Mouse (Mus musculus): ENCODE results near the gene Rnls. TPM values are rescaled to one million over a fixed set of nuclear protein-coding genes. Genes with fewer than 3 reads are reported as not detected.

Gene Rnls
- polyA plus RNA-seq, 1 experiment: not detected

DNA sequence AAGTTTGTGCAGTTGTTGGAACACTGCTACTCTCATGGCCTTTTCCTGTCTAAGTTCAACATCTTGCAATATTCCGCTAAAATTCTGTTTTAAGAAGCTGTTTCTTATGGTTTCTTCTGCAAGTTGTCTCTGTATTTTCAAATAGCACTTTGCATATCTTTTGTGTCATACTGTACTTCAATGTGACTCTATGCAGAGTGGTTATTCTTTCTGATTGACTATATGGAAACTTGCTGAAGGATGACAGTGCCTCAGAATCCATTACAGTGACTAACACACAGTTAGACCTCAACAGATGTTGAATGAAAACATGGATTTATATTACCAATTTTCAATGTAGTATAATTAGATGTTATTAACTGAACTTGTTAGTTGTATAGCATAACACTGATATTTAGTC is 232.9 kb downstream of the Rnls start:
- H3K4me3 ChIP-seq (ENCODE audit: insufficient read depth, low read depth, low read length): no peak overlapping the region
- 93% methylated on average over 1 of the region's 1 CpGs for WGBS
- no peaks in the 10 kb centered on the region for H3K4me1 ChIP-seq (ENCODE audit: control insufficient read depth, insufficient read depth, low read length)
- no peak overlapping the region for H3K27ac ChIP-seq (ENCODE audit: insufficient read depth, low read depth, low read length)
- TF ChIP-seq POLR2A (IDR thresholded peaks at IDR 0.05; ENCODE audit: insufficient read depth, low read depth, low read length) (no peak), CTCF (IDR thresholded peaks at IDR 0.05; ENCODE audit: insufficient read depth, low read depth, low read length) (no peak)

- Histone ChIP-seq H3K27ac (ENCODE audit: insufficient read depth, low read depth, low read length) (no peak overlapping the region), H3K4me1 (ENCODE audit: control insufficient read depth, insufficient read depth, low read length) (no peaks in the 10 kb centered on the region), H3K4me3 (ENCODE audit: insufficient read depth, low read depth, low read length) (no peak overlapping the region)
- WGBS: 92% methylated on average over 2 of the region's 2 CpGs
- TF ChIP-seq CTCF (IDR thresholded peaks at IDR 0.05; ENCODE audit: insufficient read depth, low read depth, low read length) (no peak), POLR2A (IDR thresholded peaks at IDR 0.05; ENCODE audit: insufficient read depth, low read depth, low read length) (no peak)
Measured at GRCm38 (mm10) chr19:33158234-33158633, 233.9 kb downstream of the Rnls start.

DNA sequence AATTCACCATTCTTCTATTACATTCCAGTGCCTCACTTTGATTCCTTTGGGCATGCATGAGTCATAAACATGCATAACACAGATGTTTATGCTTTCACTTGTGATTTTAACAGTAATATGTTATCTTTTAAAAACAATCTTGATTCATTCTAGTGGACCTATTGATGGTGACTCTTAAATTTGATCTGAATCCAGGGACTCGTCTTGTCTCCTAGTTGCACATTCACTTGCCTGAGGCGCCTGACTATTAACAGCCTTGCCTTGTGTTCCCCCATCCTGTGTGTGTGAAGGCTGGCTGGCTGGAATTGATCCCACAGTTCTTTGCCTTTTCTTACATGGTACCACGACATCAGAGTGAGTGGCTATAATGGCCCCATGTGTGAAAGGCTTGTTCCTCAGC is 243.7 kb downstream of the Rnls start:
- TF ChIP-seq CTCF (IDR thresholded peaks at IDR 0.05; ENCODE audit: insufficient read depth, low read depth, low read length) (no peak), POLR2A (IDR thresholded peaks at IDR 0.05; ENCODE audit: insufficient read depth, low read depth, low read length) (no peak)
- no peak overlapping the region for H3K4me3 ChIP-seq (ENCODE audit: insufficient read depth, low read depth, low read length)
- WGBS: 72% methylated on average over 3 of the region's 3 CpGs
- peaks cover 2% of the 10 kb centered on the region for H3K4me1 ChIP-seq (ENCODE audit: control insufficient read depth, insufficient read depth, low read length)
- no peak overlapping the region for H3K27ac ChIP-seq (ENCODE audit: insufficient read depth, low read depth, low read length)

GRCm38 (mm10) chr19:33143198-33143597 is 248.9 kb downstream of the Rnls start:
- H3K27ac ChIP-seq (ENCODE audit: insufficient read depth, low read depth, low read length): no peak overlapping the region
- WGBS: 81% methylated on average over 2 of the region's 2 CpGs

DNA sequence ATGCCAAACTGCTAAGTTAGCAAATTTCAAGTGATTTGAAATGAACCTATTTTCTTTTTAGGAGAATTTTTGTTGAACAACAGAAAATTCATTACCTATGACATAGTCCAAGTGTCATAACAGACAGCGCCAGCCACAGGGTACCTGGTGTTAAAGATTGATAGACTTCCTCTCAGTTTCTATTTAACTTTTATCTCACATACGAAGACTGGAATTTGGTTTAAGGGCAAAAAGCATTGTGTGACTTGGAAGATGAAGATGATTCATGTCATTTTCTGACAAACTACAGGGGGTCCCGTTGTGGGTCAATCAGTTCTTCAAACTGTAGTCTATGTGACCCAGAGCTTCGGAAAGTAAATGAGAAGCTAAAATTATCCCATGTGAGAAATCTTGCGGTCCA is 254.8 kb downstream of the Rnls start:
- H3K27ac ChIP-seq (ENCODE audit: insufficient read depth, low read depth, low read length): no peak overlapping the region
- no peaks in the 10 kb centered on the region for H3K4me1 ChIP-seq (ENCODE audit: control insufficient read depth, insufficient read depth, low read length)
- TF ChIP-seq POLR2A (IDR thresholded peaks at IDR 0.05; ENCODE audit: insufficient read depth, low read depth, low read length) (no peak), CTCF (IDR thresholded peaks at IDR 0.05; ENCODE audit: insufficient read depth, low read depth, low read length) (no peak)
- 94% methylated on average over 5 of the region's 5 CpGs for WGBS
- no peak overlapping the region for H3K4me3 ChIP-seq (ENCODE audit: insufficient read depth, low read depth, low read length)

More at GRCm38 (mm10) chr19:33143198-33143597, 248.9 kb downstream of the Rnls start:
- TF ChIP-seq CTCF (IDR thresholded peaks at IDR 0.05; ENCODE audit: insufficient read depth, low read depth, low read length) (no peak), POLR2A (IDR thresholded peaks at IDR 0.05; ENCODE audit: insufficient read depth, low read depth, low read length) (no peak)
- peaks cover 2% of the 10 kb centered on the region for H3K4me1 ChIP-seq (ENCODE audit: control insufficient read depth, insufficient read depth, low read length)
- no peak overlapping the region for H3K4me3 ChIP-seq (ENCODE audit: insufficient read depth, low read depth, low read length)

GRCm38 (mm10) chr19:33122611-33123226 is 269.4 kb downstream of the Rnls start:
- Histone ChIP-seq H3K4me3 (ENCODE audit: insufficient read depth, low read depth, low read length) (no peak overlapping the region), H3K27ac (ENCODE audit: insufficient read depth, low read depth, low read length) (no peak overlapping the region), H3K4me1 (ENCODE audit: control insufficient read depth, insufficient read depth, low read length) (no peaks in the 10 kb centered on the region)
- WGBS: 97% methylated on average over 6 of the region's 6 CpGs
- TF ChIP-seq CTCF (IDR thresholded peaks at IDR 0.05; ENCODE audit: insufficient read depth, low read depth, low read length): no peak
- TF ChIP-seq POLR2A (IDR thresholded peaks at IDR 0.05; ENCODE audit: insufficient read depth, low read depth, low read length): no peak

DNA sequence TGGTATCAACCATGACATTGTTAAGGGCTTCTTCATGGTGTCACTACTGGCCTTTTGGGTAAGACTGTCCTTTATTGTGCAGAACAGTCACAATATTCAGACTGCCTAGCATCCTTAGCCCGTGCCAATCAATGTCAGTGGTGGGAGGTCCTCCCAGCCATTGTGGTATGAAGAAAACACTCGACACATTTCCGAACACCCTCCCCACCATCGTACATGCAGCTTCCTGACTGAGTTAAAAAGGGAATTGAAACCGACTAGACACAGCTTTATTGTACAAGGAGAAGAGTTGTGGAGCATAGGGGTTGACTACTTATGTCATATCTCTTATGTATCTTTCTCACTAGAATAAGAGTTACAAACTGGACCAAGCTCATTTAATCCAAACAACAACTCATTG is 272.1 kb downstream of the Rnls start:
- no peak overlapping the region for H3K4me3 ChIP-seq (ENCODE audit: insufficient read depth, low read depth, low read length)
- H3K4me1 ChIP-seq (ENCODE audit: control insufficient read depth, insufficient read depth, low read length): no peaks in the 10 kb centered on the region
- H3K27ac ChIP-seq (ENCODE audit: insufficient read depth, low read depth, low read length): no peak overlapping the region
- 79% methylated on average over 5 of the region's 5 CpGs for WGBS
- TF ChIP-seq CTCF (IDR thresholded peaks at IDR 0.05; ENCODE audit: insufficient read depth, low read depth, low read length) (no peak), POLR2A (IDR thresholded peaks at IDR 0.05; ENCODE audit: insufficient read depth, low read depth, low read length) (no peak)

- TF ChIP-seq POLR2A (IDR thresholded peaks at IDR 0.05; ENCODE audit: insufficient read depth, low read depth, low read length) (no peak), CTCF (IDR thresholded peaks at IDR 0.05; ENCODE audit: insufficient read depth, low read depth, low read length) (no peak)
- WGBS: 33% methylated on average over 1 of the region's 1 CpGs
- Histone ChIP-seq H3K4me1 (ENCODE audit: control insufficient read depth, insufficient read depth, low read length) (no peaks in the 10 kb centered on the region), H3K27ac (ENCODE audit: insufficient read depth, low read depth, low read length) (no peak overlapping the region), H3K4me3 (ENCODE audit: insufficient read depth, low read depth, low read length) (no peak overlapping the region)
Measured at GRCm38 (mm10) chr19:33118898-33119297, 273.2 kb downstream of the Rnls start.

GRCm38 (mm10) chr19:33114631-33115295 is 277.3 kb downstream of the Rnls start:
- TF ChIP-seq CTCF (IDR thresholded peaks at IDR 0.05; ENCODE audit: insufficient read depth, low read depth, low read length) (no peak), POLR2A (IDR thresholded peaks at IDR 0.05; ENCODE audit: insufficient read depth, low read depth, low read length) (no peak)
- Histone ChIP-seq H3K4me3 (ENCODE audit: insufficient read depth, low read depth, low read length) (no peak overlapping the region), H3K27ac (ENCODE audit: insufficient read depth, low read depth, low read length) (no peak overlapping the region), H3K4me1 (ENCODE audit: control insufficient read depth, insufficient read depth, low read length) (no peaks in the 10 kb centered on the region)
- 83% methylated on average over 8 of the region's 8 CpGs for WGBS

Data from olfactory bulb, adult 2 months (tissue).